Mouse (Mus musculus) brain, embryonic 14.5 days (tissue): ENCODE measurements around the gene Polr2a.

Experiments
- CTCF ChIP-seq: fragments of 200-500 bp; IDR thresholded peaks from 2 replicates; pipeline ENCODE4 v1.5.1; 2012; ENCODE audit warnings: inconsistent platforms, mild to moderate bottlenecking, moderate library complexity, borderline replicate concordance; ENCODE audit not compliant: insufficient read depth, insufficient read length; ENCODE audit errors: extremely low read depth
- POLR2A ChIP-seq: fragments of 200-500 bp; IDR thresholded peaks from 2 replicates; pipeline ENCODE4 v1.6.1; 2012; ENCODE audit warnings: mild to moderate bottlenecking, inconsistent platforms, borderline replicate concordance; ENCODE audit not compliant: poor library complexity, insufficient read depth, insufficient read length, severe bottlenecking; ENCODE audit errors: extremely low read depth

DNA sequence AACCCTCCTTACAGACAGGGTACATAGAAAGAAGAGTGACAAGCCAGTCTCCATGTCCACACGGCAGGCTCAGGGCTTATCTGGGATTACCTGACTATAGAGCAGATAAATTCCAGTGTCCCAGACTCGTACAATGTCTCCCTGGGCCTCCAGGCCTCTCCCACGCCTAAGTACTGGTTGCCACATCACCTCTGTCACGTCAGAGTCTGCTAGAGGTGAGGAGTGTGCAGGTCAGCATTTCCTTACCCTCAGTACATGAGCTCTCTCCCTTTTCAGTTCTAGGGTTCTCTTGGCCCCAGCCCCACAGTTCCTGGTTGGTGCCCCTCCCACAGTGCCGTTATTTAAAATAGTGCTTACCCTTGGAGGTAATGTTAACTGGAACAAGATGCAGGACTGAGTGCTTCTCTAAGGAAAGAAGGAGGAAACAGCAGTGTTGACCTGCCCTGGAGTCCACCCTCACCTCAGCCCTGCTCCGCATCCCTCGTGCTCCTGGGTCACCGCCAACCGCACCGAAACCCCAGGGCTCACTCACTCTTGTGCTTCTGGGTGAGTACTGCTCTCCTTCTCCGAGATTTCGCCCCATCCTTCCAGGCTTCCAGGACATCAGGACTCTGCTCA is 74.2 kb downstream of the Polr2a start:
- no peak for TF ChIP-seq CTCF
- TF ChIP-seq POLR2A, result no peak
